Mouse (Mus musculus) G1E (cell line): Measurements from ENCODE around the gene Asic2. TPM values are rescaled to one million over a fixed set of nuclear protein-coding genes. Genes with fewer than 3 reads are reported as not detected.

Experiments used
- ATAC-seq: 2 replicates; pipeline ENCODE4 v1.8.0; 2016; ENCODE audit warnings: mild to moderate bottlenecking; ENCODE audit not compliant: insufficient number of reproducible peaks, poor library complexity, low FRiP score, severe bottlenecking; ENCODE audit errors: extremely low read depth
- DNase-seq: peaks from one replicate; pipeline ENCODE4 v3.0.0; 2012; ENCODE audit warnings: low spot score
- H3K27me3 ChIP-seq: 2 replicates; pipeline ENCODE4 v1.6.1; 2012; ENCODE audit warnings: mild to moderate bottlenecking, low read length, inconsistent platforms; ENCODE audit not compliant: insufficient read depth
- H3K36me3 ChIP-seq: replicated peaks from 2 replicates; pipeline ENCODE3; 2012; ENCODE audit warnings: mild to moderate bottlenecking, inconsistent platforms
- H3K4me1 ChIP-seq: 2 replicates; pipeline ENCODE4 v1.6.1; 2012; ENCODE audit warnings: low read depth, low read length, inconsistent platforms, mixed read lengths; ENCODE audit not compliant: insufficient read depth
- H3K4me3 ChIP-seq: 2 replicates; pipeline ENCODE4 v1.5.1; 2012; ENCODE audit warnings: low read depth, mild to moderate bottlenecking, inconsistent platforms, low read length, moderate library complexity, mixed read lengths
- H3K9me3 ChIP-seq: replicated peaks from 2 replicates; pipeline ENCODE4 v1.6.1; 2012; ENCODE audit warnings: inconsistent platforms
- CTCF ChIP-seq: IDR thresholded peaks from 2 replicates; pipeline ENCODE4 v1.5.1; 2012; ENCODE audit warnings: low read depth, low read length, inconsistent platforms, mixed read lengths
- GATA1 ChIP-seq: IDR thresholded peaks from 2 replicates; pipeline ENCODE4 v1.6.1; 2012; ENCODE audit warnings: borderline replicate concordance, low read length, inconsistent platforms, mixed read lengths
- GATA2 ChIP-seq: IDR thresholded peaks from 2 replicates; pipeline ENCODE4 v1.6.1; 2012; ENCODE audit warnings: low read depth, low read length, inconsistent platforms, borderline replicate concordance
- POLR2AphosphoS5 ChIP-seq: IDR thresholded peaks from 2 replicates; pipeline ENCODE4 v1.6.1; 2012; ENCODE audit warnings: low read depth, low read length, inconsistent platforms; ENCODE audit not compliant: insufficient replicate concordance
- TAL1 ChIP-seq: conservative IDR thresholded peaks from 2 replicates; pipeline ENCODE4 v1.6.1; 2012; ENCODE audit warnings: low read depth, low read length, inconsistent platforms, mixed read lengths
- polyA plus RNA-seq: library from polyadenylated mRNA; stranded (reverse); fragments of >175 nt; gene quantifications from 2 replicates; pipeline ENCODE4 v1.2.3, GENCODE M21; 2012
- total RNA-seq, 2 experiments: library from RNA; stranded (forward) in 1 of 2; stranded (reverse) in 1 of 2; fragments of 200-1000 nt in 1 of 2; fragments of >200 nt in 1 of 2; fragmentation: Nextera tagmentation in 1 of 2; gene quantifications; 2 replicates each; pipeline ENCODE4 v1.2.3; 2014 to 2017

Gene Asic2
- total and polyA plus RNA-seq, 3 experiments, result 0.16 TPM; not detected in 2

DNA sequence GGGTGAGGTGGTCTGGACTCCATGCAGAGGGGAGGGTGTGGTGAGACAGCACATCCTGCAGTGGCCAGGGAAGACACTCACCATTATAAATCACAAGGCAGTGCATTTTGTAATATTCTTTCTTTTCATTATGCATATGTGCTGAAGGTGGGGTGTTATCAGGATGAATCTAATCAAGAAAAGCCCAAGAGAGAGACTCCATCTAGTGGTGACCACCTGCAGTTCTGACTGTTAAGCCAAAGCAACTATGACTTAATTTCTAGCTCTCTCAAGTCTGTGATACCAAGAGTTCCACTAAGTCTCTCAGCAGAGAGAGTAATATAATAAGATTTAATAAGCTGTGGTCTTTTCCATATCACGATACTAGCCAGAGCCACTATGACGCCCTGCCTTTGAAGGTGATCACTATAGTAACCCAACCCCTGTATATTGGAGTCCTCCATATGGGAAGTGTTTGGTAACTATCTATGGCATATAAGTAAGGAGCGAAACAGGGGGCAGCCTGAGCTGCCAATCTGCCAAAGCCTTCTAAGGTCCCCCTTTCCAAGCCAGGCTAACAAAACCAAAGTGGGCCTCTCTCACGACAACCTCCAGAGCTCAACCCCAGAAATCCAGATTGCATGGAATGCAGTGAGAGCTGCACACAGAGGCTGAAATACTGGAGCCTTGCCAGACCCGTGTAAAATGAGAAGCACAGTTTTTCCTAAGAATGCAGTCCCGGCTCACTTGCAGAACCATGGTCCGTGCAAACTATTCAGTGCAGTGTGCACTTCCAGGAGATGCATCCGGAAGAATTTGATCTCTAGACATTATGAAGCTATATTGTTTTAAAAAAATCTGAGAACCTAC is 459.6 kb downstream of the Asic2 start:
- H3K9me3 ChIP-seq, result peaks cover 52% of the 10 kb centered on the region
- no peak overlapping the region for H3K4me3 ChIP-seq
- ATAC-seq, result no peak
- no peaks in the 10 kb centered on the region for H3K4me1 ChIP-seq
- H3K27me3 ChIP-seq, result no peaks in the 10 kb centered on the region
- no peaks in the 10 kb centered on the region for H3K36me3 ChIP-seq
- DNase-seq, result no peak
- TF ChIP-seq POLR2AphosphoS5 (no peak), GATA2 (no peak), TAL1 (no peak), GATA1 (no peak), CTCF (no peak)

DNA sequence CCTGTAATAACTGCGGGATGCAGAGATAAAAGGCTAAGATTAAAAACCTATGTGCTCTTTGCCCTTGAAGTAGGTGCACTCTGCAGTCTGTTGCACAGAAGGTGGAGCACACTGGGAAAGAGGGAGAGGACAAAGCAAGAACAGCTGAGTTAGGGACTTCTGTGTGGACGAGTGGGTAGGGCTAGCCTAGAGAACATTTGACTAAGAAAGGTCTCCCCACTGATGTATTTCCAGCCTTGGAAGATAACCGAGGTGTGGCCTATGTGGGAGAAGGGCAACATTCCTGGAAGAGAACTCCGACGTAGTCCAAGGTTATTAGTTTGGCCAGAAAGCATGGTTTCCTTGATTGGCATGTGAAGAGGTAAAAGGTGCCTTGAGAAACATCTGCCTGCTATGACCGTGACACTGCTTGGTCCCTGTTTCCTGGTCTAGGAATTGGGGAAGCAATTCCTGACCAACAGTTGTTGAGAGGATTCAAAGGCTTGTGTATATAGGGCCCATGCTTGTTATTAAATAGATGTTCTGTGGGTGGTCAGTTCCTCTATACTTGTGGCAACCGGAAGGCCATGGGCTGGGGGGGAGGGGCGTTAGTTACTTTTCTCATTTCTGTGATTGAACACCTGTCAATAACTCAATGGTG is 463.3 kb downstream of the Asic2 start:
- no peak for DNase-seq
- no peak for ATAC-seq
- no peaks in the 10 kb centered on the region for H3K36me3 ChIP-seq
- H3K27me3 ChIP-seq, result no peaks in the 10 kb centered on the region
- H3K4me1 ChIP-seq, result no peaks in the 10 kb centered on the region
- H3K9me3 ChIP-seq, result peaks cover 46% of the 10 kb centered on the region
- H3K4me3 ChIP-seq, result no peak overlapping the region
- TF ChIP-seq POLR2AphosphoS5 (no peak), GATA1 (no peak), CTCF (no peak), TAL1 (no peak), GATA2 (no peak)

DNA sequence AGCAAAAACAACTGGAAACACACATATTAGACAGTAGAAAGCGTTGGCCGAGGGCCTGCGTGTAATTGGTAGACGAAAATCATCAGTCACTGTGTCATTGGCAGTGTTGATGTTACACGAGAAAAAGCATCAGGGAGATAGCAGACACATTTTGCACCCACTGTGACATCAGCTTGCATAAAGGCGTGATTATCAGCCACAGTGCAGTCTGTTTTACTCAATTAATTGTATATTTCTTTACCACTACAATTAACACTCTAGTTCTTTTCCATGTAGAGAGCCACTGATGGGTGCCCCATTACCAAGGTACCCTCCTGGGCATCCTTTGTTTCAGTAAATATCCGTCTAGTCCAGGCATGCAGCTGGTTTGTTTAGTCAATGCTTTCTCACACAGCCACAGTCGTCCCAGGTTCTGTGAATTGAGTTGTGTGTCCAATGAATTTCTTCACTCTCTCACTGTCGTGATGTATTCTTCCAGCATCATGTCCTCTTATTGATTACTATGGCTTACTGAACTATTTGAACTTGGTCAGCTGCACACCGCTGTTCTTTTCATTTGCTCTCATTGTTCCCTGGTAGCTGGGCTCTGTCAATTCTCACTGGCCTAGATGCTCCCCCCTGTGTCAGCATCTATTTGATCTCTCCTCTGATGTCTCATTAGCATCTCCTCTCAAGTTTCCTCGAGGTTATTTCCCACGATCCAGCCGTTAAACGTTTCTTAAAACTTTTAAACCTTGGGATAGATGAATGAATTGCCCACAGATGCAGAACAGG is 466.6 kb downstream of the Asic2 start:
- ATAC-seq (no peak), DNase-seq (no peak)
- Histone ChIP-seq H3K4me3 (no peak overlapping the region), H3K4me1 (no peaks in the 10 kb centered on the region), H3K9me3 (peaks cover 62% of the 10 kb centered on the region), H3K27me3 (no peaks in the 10 kb centered on the region), H3K36me3 (no peaks in the 10 kb centered on the region)
- TF ChIP-seq CTCF (no peak), POLR2AphosphoS5 (no peak), GATA1 (no peak), GATA2 (no peak), TAL1 (no peak)

DNA sequence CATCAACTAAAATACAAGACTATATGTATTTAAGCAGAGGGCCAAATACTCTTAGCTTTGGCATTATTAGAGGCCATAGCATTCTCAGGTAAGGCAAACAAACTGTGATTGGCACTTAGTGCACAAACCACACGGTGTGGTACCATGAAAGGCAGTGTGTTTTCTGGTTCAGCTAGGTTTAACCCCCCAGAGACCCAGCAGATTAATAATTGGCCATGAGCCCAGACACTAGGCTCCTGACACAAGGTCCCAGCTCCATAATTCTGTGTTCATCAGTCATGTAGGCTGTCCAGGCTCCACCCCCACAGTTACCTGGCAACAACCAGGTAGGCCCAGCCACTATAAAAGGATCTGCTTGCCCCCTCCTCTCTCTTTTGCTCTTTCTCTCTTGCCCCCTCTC is 469.3 kb downstream of the Asic2 start:
- peaks cover 62% of the 10 kb centered on the region for H3K9me3 ChIP-seq
- no peaks in the 10 kb centered on the region for H3K36me3 ChIP-seq
- TF ChIP-seq POLR2AphosphoS5, result no peak
- TF ChIP-seq CTCF, result no peak
- TF ChIP-seq TAL1, result no peak
- TF ChIP-seq GATA2, result no peak
- TF ChIP-seq GATA1, result no peak
- DNase-seq (no peak), ATAC-seq (no peak)
- H3K4me1 ChIP-seq, result no peaks in the 10 kb centered on the region
- no peak overlapping the region for H3K4me3 ChIP-seq
- no peaks in the 10 kb centered on the region for H3K27me3 ChIP-seq

DNA sequence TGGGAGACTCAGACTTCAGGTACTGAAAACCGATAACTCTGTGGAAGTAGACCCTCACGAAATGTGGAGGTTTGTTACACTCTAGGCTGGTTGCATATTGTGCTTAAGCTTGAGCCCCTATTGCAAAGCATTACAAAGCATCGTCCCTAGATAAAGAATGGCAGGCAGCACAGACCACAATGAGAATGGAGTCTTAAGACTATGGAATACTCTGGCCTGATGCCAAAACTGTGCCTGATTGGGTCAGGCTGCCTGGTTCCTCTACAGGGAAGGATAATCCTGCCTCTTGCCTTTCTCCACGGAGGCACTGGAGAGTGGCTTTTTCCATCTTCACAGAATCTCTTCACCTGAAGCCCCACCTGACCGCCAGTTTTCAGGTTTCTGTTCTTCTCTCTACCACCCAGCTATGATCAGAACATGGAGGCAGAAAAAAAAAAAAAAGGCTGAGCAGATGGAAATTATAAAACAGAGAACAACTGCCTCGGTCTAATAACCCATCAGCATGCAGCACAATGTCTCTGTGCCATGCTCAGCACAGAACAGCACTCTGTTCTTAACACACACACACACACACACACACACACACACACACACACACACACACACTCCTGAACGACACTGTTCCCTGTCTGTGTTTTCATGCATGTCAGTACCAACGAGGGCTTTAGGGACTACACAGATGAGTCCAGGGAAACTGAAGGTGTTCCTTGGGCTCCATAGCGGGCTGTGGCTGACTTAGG is 470.4 kb downstream of the Asic2 start:
- no peak for TF ChIP-seq CTCF
- TF ChIP-seq TAL1, result no peak
- TF ChIP-seq POLR2AphosphoS5, result no peak
- TF ChIP-seq GATA2, result no peak
- no peak for TF ChIP-seq GATA1
- no peak for DNase-seq
- Histone ChIP-seq H3K4me1 (no peaks in the 10 kb centered on the region), H3K36me3 (no peaks in the 10 kb centered on the region), H3K27me3 (no peaks in the 10 kb centered on the region), H3K9me3 (peaks cover 60% of the 10 kb centered on the region), H3K4me3 (no peak overlapping the region)
- ATAC-seq, result no peak
